Mouse (Mus musculus) embryonic fibroblast, embryonic 13.5 days (primary cell): ENCODE data around the gene Mfsd4a.

Source experiments
- CTCF ChIP-seq: IDR thresholded peaks from 2 replicates; pipeline ENCODE4 v1.5.1; 2011; ENCODE audit warnings: mild to moderate bottlenecking, control low read depth, low read length, moderate library complexity, borderline replicate concordance; ENCODE audit not compliant: insufficient read depth
- POLR2A ChIP-seq: IDR thresholded peaks from 2 replicates; pipeline ENCODE4 v1.6.1; 2011; ENCODE audit warnings: low read depth, mild to moderate bottlenecking, control low read depth, low read length, moderate library complexity

GRCm38 (mm10) chr1:131982907-131983306, 85.0 kb downstream of the Mfsd4a start:
- TF ChIP-seq CTCF (peak; percentile 84), POLR2A (no peak)
